Mouse (Mus musculus) stomach, embryonic 14.5 days (tissue): Measurements from ENCODE around the gene Ptprn2. TPM values are rescaled to one million over a fixed set of nuclear protein-coding genes. Genes with fewer than 3 reads are reported as not detected.

Experiments
- ATAC-seq: fragments of 200-750 bp; cut with Nextera tagmentation; 2 replicates; pipeline ENCODE4 v1.8.0; 2017; ENCODE audit warnings: low read depth, moderate TSS enrichment; ENCODE audit not compliant: insufficient number of reproducible peaks, insufficient read depth, low FRiP score
- H3K27ac ChIP-seq: fragments of 300-500 bp; sonication (generic); 2 replicates; pipeline ENCODE4 v1.5.1; 2014; ENCODE audit warnings: mild to moderate bottlenecking, low read length, moderate library complexity, mixed read lengths
- H3K27me3 ChIP-seq: fragments of 300-500 bp; sonication (generic); 2 replicates; pipeline ENCODE4 v1.6.1; 2014; ENCODE audit warnings: low read length, control low read depth, mixed read lengths; ENCODE audit not compliant: control insufficient read depth, insufficient read depth
- H3K36me3 ChIP-seq: fragments of 300-500 bp; sonication (generic); 2 replicates; pipeline ENCODE4 v1.6.1; 2014; ENCODE audit warnings: mild to moderate bottlenecking, control low read depth, low read length, moderate library complexity, mixed read lengths; ENCODE audit not compliant: control insufficient read depth, insufficient read depth
- H3K4me1 ChIP-seq: fragments of 300-500 bp; sonication (generic); 2 replicates; pipeline ENCODE4 v1.6.1; 2014; ENCODE audit warnings: low read length, control low read depth, mixed read lengths; ENCODE audit not compliant: control insufficient read depth, insufficient read depth
- H3K4me2 ChIP-seq: fragments of 300-500 bp; sonication (generic); replicated peaks from 2 replicates; pipeline ENCODE4 v1.6.1; 2014; ENCODE audit warnings: low read depth, low read length, control low read depth
- H3K4me3 ChIP-seq: fragments of 300-500 bp; sonication (generic); 2 replicates; pipeline ENCODE4 v1.5.1; 2014; ENCODE audit warnings: low read depth, low read length, control low read depth
- H3K9ac ChIP-seq: fragments of 300-500 bp; sonication (generic); replicated peaks from 2 replicates; pipeline ENCODE4 v1.6.1; 2014; ENCODE audit warnings: low read depth, mild to moderate bottlenecking, control low read depth, low read length, moderate library complexity, mixed read lengths
- H3K9me3 ChIP-seq: fragments of 300-500 bp; sonication (generic); 2 replicates; pipeline ENCODE4 v1.6.1; 2016; ENCODE audit warnings: low read depth, low read length, control low read depth; ENCODE audit not compliant: control insufficient read depth
- WGBS: fragments of 180-500 bp; shearing (Covaris S2); extraction: QIAGEN DNeasy Blood & Tissue Kit; methylation state at CpG from one replicate; pipeline ENCODE4 v1.1.7; 2014; 5-methylcytosine and 5-hydroxymethylcytosine counted together
- polyA plus RNA-seq: library from polyadenylated mRNA; unstranded; fragments of >200 nt; fragmentation: Nextera tagmentation; extraction: Ambion mirVana; gene quantifications from 2 replicates; pipeline ENCODE4 v1.2.1, GENCODE M21; 2014

Ptprn2 gene
- polyA plus RNA-seq, 1 experiment from 2014 or later: 2.2 TPM

GRCm38 (mm10) chr12:116887496-116888281 is 402.2 kb downstream of the Ptprn2 start:
- no peaks in the 10 kb centered on the region for H3K9me3 ChIP-seq
- 72% methylated on average over 6 of the region's 6 CpGs for WGBS
- H3K4me1 ChIP-seq: no peaks in the 10 kb centered on the region
- no peak for ATAC-seq
- no peak overlapping the region for H3K4me2 ChIP-seq
- H3K27me3 ChIP-seq: no peaks in the 10 kb centered on the region
- H3K36me3 ChIP-seq: no peaks in the 10 kb centered on the region
- no peak overlapping the region for H3K27ac ChIP-seq
- H3K4me3 ChIP-seq: no peak overlapping the region
- H3K9ac ChIP-seq: no peak overlapping the region

- Histone ChIP-seq H3K36me3 (no peaks in the 10 kb centered on the region), H3K27ac (no peak overlapping the region), H3K4me3 (no peak overlapping the region), H3K4me2 (no peak overlapping the region), H3K4me1 (no peaks in the 10 kb centered on the region), H3K9ac (no peak overlapping the region), H3K27me3 (no peaks in the 10 kb centered on the region), H3K9me3 (no peaks in the 10 kb centered on the region)
- WGBS: 87% methylated on average over 2 of the region's 2 CpGs
- ATAC-seq: no peak
These were observed 403.3 kb downstream of the Ptprn2 start for GRCm38 (mm10) chr12:116888856-116889255.

DNA sequence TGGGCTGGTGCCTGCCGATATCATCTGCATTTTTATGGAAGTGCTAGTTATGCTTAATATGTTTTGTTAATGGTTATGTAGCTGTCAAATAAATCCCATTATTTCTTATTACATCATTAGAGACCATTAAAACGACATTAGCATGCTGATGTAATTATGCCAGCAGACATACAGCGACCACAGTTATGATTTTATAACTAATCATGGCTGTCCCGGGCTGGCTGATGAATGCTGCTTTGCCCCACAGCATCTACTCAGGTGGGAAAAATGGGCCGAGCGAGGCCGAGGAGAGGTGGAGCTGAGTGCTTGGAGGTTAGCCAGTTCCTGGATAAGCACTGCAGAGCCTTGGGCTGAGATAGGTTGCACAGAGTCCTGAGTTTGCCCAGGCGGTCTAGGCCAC is 407.1 kb downstream of the Ptprn2 start:
- H3K27me3 ChIP-seq: no peaks in the 10 kb centered on the region
- no peaks in the 10 kb centered on the region for H3K9me3 ChIP-seq
- no peak overlapping the region for H3K4me3 ChIP-seq
- no peak overlapping the region for H3K4me2 ChIP-seq
- no peaks in the 10 kb centered on the region for H3K36me3 ChIP-seq
- ATAC-seq: no peak
- no peak overlapping the region for H3K9ac ChIP-seq
- WGBS: 87% methylated on average over 8 of the region's 8 CpGs
- H3K4me1 ChIP-seq: no peaks in the 10 kb centered on the region
- no peak overlapping the region for H3K27ac ChIP-seq

DNA sequence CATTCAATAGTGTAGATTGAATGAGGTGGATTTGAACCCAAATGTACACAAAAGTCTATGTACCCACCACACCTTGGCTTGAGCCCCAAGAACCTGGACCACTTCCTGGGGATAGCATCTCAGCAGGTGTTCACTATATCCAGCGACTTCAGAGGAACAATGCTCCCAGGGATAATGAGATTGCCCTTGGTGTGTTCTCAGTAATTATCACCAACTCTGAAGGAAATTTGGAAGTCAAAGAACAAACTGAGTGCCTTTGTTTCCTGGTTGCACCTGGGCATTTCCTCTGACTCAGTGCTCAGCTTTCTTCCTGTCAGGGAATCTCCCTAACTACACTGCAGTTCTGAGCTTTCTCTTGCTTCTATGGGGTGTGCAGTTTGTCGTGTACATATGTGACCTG is 411.1 kb downstream of the Ptprn2 start:
- Histone ChIP-seq H3K27me3 (no peaks in the 10 kb centered on the region), H3K4me2 (no peak overlapping the region), H3K36me3 (no peaks in the 10 kb centered on the region), H3K4me1 (no peaks in the 10 kb centered on the region), H3K9ac (no peak overlapping the region), H3K4me3 (no peak overlapping the region), H3K9me3 (no peaks in the 10 kb centered on the region), H3K27ac (no peak overlapping the region)
- ATAC-seq: no peak
- WGBS: 42% methylated on average over 2 of the region's 2 CpGs

GRCm38 (mm10) chr12:116901773-116902172 is 416.3 kb downstream of the Ptprn2 start:
- Histone ChIP-seq H3K4me3 (no peak overlapping the region), H3K4me2 (no peak overlapping the region), H3K36me3 (no peaks in the 10 kb centered on the region), H3K9me3 (no peaks in the 10 kb centered on the region), H3K9ac (no peak overlapping the region), H3K4me1 (no peaks in the 10 kb centered on the region), H3K27me3 (no peaks in the 10 kb centered on the region), H3K27ac (no peak overlapping the region)
- no peak for ATAC-seq
- 80% methylated on average over 3 of the region's 3 CpGs for WGBS

GRCm38 (mm10) chr12:116907424-116907823 is 421.9 kb downstream of the Ptprn2 start:
- 0 out of 2 replicates have a peak, but pooled peaks have one; percentile 37 for ATAC-seq
- WGBS: 25% methylated on average over 1 of the region's 1 CpGs
- H3K9ac ChIP-seq: no peak overlapping the region

DNA sequence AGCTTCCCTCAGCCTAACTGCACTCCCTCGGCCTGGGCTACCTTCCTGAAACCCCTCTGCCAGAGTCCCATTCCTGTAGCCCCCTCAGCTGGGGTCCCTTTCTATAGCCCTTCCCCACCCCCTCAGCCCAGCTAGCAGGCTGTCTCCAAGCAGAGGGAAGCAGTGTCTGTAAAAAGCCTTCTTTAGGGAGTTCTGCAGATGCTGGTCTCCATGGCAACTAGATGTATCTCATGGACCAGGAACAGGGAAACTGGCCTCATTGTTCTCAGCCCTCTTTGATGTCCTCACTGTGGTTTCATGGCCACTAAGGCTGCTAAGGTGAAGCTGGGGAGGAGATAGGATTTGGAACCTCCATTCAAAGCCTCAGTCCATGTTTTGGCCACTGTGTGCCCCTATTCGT is 423.1 kb downstream of the Ptprn2 start:
- H3K4me2 ChIP-seq: no peak overlapping the region
- no peak overlapping the region for H3K27ac ChIP-seq
- H3K27me3 ChIP-seq: no peaks in the 10 kb centered on the region
- no peaks in the 10 kb centered on the region for H3K36me3 ChIP-seq
- ATAC-seq: no peak
- H3K4me1 ChIP-seq: no peaks in the 10 kb centered on the region
- H3K4me3 ChIP-seq: no peak overlapping the region
- WGBS: 80% methylated on average over 2 of the region's 2 CpGs
- H3K9ac ChIP-seq: no peak overlapping the region
- no peaks in the 10 kb centered on the region for H3K9me3 ChIP-seq

More at GRCm38 (mm10) chr12:116907424-116907823, 421.9 kb downstream of the Ptprn2 start:
- no peaks in the 10 kb centered on the region for H3K4me1 ChIP-seq
- no peak overlapping the region for H3K27ac ChIP-seq
- H3K36me3 ChIP-seq: no peaks in the 10 kb centered on the region
- H3K4me2 ChIP-seq: no peak overlapping the region
- no peaks in the 10 kb centered on the region for H3K27me3 ChIP-seq
- H3K9me3 ChIP-seq: no peaks in the 10 kb centered on the region
- no peak overlapping the region for H3K4me3 ChIP-seq

DNA sequence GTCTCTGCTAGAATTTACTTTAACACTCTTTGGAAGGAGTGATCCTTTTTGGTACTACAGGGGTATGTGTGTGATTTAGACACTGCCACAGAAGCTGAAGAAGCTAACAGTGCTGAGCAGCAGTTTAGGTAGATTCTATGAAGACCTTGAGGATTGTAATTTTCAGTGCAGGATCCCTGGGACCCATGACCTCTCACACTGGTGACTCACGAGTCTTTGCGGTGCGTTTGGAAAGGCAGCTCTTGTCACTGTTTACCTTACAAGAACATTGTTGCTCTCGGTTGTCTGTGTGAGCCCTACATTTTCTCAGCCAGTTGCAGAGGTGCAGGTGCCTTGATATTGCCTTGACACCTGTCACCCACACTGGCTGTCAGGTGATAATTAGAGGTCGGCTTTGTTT is 431.3 kb downstream of the Ptprn2 start:
- 38% methylated on average over 5 of the region's 5 CpGs for WGBS
- H3K27ac ChIP-seq: no peak overlapping the region
- H3K4me3 ChIP-seq: no peak overlapping the region
- H3K27me3 ChIP-seq: no peaks in the 10 kb centered on the region
- ATAC-seq: no peak
- no peaks in the 10 kb centered on the region for H3K4me1 ChIP-seq
- H3K9me3 ChIP-seq: no peaks in the 10 kb centered on the region
- no peaks in the 10 kb centered on the region for H3K36me3 ChIP-seq
- no peak overlapping the region for H3K9ac ChIP-seq
- no peak overlapping the region for H3K4me2 ChIP-seq

DNA sequence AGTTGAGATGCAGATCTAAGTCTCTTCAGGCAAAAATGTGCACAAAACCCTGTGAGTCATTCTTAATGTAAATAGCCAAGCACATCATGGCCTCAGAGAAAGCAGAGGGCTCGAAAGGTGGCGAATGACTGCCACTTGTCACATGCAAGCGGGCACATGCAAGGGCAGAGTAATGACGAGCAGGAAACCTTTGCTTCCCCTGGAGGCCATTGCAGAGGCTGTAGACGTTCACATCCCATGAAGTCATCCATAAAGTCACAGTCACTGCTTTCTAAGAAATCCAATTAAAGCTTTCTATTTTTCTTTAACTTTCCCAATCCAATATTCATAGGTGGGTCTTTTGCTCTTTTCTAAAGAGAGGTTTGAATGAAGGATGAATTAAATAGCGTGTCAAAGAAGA is 433.7 kb downstream of the Ptprn2 start:
- Histone ChIP-seq H3K36me3 (no peaks in the 10 kb centered on the region), H3K9ac (no peak overlapping the region), H3K27me3 (no peaks in the 10 kb centered on the region), H3K4me3 (no peak overlapping the region), H3K4me2 (no peak overlapping the region), H3K27ac (no peak overlapping the region), H3K4me1 (no peaks in the 10 kb centered on the region), H3K9me3 (no peaks in the 10 kb centered on the region)
- WGBS: 75% methylated on average over 6 of the region's 6 CpGs
- ATAC-seq: no peak
